Mouse (Mus musculus) megakaryocyte-erythroid progenitor cell, adult 5-6 weeks (primary cell): ENCODE data around the gene Ajm1. TPM values are rescaled to one million over a fixed set of nuclear protein-coding genes. Genes with fewer than 3 reads are reported as not detected.

ENCODE experiments used
- ATAC-seq: replicated peaks from 2 replicates; pipeline ENCODE4 v1.8.0; 2016; ENCODE audit warnings: mild to moderate bottlenecking, inconsistent platforms; ENCODE audit not compliant: severe bottlenecking, poor library complexity, low FRiP score, low TSS enrichment
- total RNA-seq, 2 experiments: library from RNA; stranded (forward) in 1 of 2; stranded (reverse) in 1 of 2; fragments of 200-1000, 215-1000 nt in 1 of 2; fragments of >200 nt in 1 of 2; fragmentation: Nextera tagmentation in 1 of 2; gene quantifications; 2 replicates each; pipeline ENCODE4 v1.2.3; 2014 to 2017

Ajm1 gene
- total RNA-seq, 2 experiments from 2014 or later = 0.09 TPM; not detected in 1

GRCm38 (mm10) chr2:25585601-25586000 lies 4.0 kb upstream of the Ajm1 start:
- ATAC-seq = no peak

- ATAC-seq = no peak
These were observed 3.3 kb upstream of the Ajm1 start for GRCm38 (mm10) chr2:25584856-25585255.

GRCm38 (mm10) chr2:25584152-25584551 lies 2.6 kb upstream of the Ajm1 start:
- ATAC-seq = no peak

GRCm38 (mm10) chr2:25583571-25583970 lies 2.0 kb upstream of the Ajm1 start:
- no peak for ATAC-seq

- ATAC-seq = no peak
These were observed 1.5 kb upstream of the Ajm1 start for GRCm38 (mm10) chr2:25583120-25583481.

- no peak; the same call in 1 of the 2 replicates for ATAC-seq
These were observed 1.0 kb upstream of the Ajm1 start for GRCm38 (mm10) chr2:25582466-25583119.

- no peak for ATAC-seq
These were observed 344 bp upstream of the Ajm1 start for GRCm38 (mm10) chr2:25581901-25582301.

DNA sequence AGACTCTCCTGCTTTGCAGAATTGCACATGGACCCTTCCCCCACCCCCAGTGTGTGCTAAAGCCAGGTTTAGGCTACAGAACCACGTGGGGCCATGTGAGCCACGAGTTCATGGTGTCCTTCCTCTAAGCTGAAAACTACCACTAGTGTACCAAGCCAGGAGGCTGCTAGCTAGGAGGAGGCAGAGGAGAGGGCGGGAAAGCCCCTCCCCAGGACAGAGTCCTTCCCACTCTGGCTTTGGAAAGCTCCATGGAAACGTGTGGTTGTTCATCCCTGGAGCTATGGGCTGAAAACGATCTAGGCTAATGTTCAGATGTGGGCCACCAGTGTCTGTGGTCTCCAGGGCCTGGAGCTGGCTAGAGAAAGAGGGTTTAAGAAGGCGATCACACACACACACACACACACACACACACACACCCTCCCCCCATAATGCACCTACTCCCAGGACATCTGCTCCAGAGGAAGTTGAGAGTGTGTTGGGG lies 896 bp downstream of the Ajm1 start:
- no peak for ATAC-seq

- no peak for ATAC-seq
These were observed 1.7 kb downstream of the Ajm1 start for GRCm38 (mm10) chr2:25579737-25580460.

DNA sequence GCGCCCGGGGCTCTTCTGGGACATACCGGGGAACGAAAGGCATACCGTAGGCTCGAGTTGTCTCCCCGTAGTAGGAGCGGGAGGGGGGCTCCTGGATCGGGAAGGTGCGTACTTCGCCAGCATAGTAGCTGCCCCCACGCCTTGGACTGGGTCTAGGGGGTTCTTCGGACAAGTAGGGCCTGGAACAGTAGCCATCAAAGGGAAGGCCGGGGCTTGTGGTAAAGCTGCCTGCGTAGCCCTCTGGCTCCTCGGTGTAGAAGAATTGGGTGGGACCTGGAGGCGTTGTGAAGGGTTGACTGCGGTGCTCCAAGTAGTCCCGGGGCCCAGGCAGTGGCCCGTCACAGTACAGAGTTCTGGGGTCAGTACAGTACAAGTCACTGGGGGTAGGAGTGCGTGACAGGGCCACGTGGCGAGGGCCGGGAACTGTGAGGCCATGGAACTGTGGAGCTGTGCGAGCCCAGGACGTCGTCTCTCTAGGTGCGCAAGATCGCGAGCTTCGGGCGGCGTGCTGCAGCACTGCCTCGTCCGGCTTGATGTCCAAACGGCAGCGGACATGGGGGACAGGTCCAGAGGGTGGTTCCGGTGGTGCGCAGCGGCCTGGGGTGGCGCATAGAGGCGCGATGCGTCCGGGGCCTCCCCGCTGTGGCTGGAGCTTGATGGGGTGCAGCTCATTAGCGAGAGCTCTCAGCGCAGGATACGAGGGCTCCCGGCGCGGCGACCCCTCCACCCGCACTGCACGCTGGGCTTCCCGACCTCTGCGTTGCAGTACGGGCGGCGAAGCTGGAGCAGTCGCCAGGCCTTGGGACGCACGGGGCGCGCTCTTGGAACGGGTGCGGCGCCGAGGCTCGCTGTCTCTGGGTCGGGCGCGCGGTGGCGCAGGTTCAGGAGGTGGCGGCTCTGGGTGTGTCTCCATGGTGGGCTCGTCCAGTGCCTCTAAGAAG lies 2.5 kb downstream of the Ajm1 start:
- no peak for ATAC-seq

DNA sequence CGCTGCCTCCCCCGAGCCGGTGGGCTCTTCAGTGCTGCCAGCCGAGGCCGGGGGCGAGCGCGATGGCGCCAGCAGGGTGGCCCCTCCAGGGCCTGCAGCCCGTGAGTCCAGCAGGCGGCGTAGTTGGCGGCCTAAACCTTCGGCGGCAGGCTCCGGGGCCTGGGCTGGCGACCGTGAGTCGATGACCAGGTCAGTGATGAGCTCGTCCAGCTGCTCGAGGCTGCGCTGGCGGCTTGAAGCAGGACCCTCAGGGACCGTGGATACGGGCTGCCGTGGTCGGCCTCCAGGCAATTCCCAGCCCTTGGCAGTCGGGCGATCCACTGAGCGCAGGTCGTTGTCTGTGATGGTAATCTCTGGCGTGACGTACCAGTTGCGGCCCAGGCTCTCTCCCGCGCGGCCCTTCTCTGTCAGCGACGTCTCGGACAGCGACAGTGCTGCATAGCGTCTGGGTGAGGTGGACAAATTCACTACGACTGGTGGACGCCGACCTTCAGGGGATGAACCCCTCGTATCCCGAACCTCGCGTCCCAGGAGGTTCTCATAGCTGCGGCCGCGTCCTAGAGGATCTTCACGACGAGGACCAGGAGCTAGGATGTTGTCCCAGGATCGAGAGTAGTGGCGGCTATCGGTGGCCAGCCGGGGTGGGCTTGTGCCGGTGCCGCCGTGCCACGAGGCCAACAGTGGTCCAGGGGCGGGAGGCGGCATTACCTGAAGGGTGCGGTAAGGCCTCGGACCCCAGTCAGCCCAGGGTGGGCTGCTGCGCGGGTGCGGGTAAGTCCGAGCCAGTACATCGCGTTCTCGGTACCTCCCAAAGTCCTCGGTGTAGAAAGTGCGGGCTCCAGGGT lies 3.4 kb downstream of the Ajm1 start:
- ATAC-seq = no peak

DNA sequence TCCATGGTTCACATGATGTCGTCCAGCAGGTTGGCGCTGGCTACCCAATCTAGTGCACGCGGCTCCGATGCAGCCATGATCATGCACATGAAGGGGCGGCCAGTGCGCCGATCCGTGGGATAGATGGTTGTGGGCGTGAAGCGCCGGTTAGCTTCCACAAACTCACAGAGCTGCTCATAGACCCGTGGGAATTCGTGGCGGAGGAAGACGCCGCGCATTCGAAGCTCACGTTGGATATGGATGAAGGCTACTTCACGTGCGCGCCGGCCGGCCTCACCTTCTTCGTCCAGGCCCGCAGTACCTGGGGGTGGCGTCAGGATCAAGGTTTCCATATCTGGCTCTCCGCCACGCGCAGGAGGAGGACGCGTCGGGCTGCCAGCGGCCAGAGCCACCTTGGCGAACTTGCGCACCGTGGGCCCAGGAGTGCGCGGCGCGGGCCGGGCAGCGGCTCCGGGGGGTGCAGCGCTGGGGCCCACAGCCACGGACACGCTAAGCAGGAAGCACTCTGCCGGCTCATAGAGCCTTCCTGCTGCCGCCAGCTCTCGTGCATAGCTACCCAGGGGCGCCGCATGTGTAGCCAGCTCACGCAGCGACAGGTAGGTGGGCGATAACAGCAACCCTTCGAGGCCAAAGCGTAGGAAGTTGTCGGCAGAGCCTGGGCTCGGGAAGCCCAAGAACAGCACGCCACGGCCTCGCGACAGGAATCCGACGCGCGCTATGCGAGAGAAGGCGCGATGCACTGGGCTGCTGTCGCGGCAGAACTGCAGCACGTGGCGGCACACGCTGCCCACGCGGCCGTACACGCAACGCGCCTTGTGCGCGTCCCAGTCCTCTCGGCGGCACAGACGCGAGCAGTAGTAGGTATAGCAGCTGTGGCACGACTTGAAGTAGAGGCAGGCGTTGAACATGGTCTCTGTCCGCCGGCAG lies 4.3 kb downstream of the Ajm1 start:
- no peak for ATAC-seq

GRCm38 (mm10) chr2:25576028-25576850 lies 5.3 kb downstream of the Ajm1 start:
- ATAC-seq = no peak

GRCm38 (mm10) chr2:25575432-25576027 lies 6.0 kb downstream of the Ajm1 start:
- ATAC-seq = no peak

DNA sequence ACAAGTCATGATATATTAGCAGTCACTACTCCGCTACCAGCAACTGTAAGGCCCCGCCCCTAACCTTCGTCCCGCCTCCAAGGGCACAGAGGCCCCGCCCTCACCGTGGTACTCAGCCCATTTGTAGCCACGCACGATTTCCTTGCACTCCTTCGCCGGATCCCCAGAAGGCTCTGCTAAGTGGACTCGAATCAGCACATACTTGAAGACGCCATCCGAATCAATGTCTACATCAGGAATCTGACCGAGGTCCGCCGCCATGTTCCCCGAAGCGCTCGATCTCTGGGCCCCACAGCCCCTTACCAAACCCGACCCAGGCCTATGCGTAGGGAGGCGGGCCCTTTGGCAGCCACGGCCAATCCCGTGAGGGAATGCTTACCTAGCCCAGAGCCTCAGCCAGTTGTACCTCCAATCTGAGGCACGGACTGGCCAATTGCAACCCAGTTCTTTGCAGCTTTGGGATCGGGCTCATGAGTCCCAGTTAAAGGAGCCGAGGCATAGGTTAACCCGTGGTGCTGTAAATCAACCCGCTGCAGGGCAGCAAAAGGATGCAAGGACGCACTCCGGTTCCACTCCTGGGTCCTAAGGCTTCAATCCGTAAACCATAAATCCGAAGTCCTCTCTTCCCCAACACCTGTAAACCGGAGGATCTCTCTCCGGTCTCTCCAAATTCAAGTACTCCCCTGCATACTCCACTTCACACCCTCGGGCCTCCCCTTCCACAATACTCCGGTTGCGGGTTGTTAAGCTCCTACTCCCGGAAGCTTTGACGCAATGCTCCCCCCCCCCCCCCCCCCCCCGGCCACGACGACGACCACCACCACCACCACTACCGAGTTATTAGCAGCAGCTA lies 6.8 kb downstream of the Ajm1 start, which contains the start of the genes Mamdc4 and Phpt1:
Gene Mamdc4, minus strand, starts transcription at position 267 of the 853 bp plus-strand sequence.
Gene Phpt1, minus strand, starts transcription at position 646 of the 853 bp plus-strand sequence.
- ATAC-seq = peak; percentile 92

DNA sequence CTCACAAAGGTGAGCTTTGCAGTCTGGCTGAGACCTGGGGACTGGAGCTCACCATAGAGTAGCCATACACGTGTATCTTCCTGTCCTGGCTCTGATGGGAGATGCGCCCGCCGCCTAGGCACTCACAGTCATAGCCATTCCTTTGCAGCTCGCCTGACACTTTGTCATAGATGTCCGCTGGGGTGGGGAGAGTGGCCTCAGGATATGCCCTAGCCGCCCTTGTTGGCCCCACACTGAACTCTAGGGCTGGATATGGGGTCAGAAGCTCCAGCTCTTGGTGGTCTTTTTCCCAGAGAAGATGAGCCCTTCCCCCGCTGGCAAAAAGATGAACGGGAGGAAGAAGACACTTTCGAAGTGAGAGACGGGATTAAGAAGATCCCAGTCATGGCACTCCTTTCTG lies 7.4 kb downstream of the Ajm1 start:
- ATAC-seq = no peak
